Mouse (Mus musculus) left cerebral cortex, postnatal 10 days (tissue): ENCODE measurements around the gene Zkscan14. TPM values are rescaled to one million over a fixed set of nuclear protein-coding genes. Genes with fewer than 3 reads are reported as not detected.
"Not testable (repeated sequence)": the region's sequence is repeated elsewhere in the genome, so short reads cannot be mapped to it uniquely, and the experiment has no call there.

Experiments
- DNase-seq, 2 experiments: peaks; one replicate each; pipeline ENCODE4 v3.0.0; 2021 to 2022; ENCODE audit warnings: low spot score in 2 of 2, mixed read lengths in 1 of 2; ENCODE audit errors: extremely low spot score in 1 of 2
- intact Hi-C: fragments of 180-260 bp; cut with DNase I; formaldehyde crosslinking; loops from one replicate; pipeline ENCODE4 v1.15.1; 2025
- total RNA-seq, 2 experiments: library from RNA; stranded (reverse); gene quantifications; 2 replicates each; pipeline ENCODE4 v1.2.3; 2021

Gene Zkscan14
- total RNA-seq, result 10 to 100 TPM in 1 of 2 experiments, 1 to 10 TPM in 1; 10.0 to 10.3 TPM

DNA sequence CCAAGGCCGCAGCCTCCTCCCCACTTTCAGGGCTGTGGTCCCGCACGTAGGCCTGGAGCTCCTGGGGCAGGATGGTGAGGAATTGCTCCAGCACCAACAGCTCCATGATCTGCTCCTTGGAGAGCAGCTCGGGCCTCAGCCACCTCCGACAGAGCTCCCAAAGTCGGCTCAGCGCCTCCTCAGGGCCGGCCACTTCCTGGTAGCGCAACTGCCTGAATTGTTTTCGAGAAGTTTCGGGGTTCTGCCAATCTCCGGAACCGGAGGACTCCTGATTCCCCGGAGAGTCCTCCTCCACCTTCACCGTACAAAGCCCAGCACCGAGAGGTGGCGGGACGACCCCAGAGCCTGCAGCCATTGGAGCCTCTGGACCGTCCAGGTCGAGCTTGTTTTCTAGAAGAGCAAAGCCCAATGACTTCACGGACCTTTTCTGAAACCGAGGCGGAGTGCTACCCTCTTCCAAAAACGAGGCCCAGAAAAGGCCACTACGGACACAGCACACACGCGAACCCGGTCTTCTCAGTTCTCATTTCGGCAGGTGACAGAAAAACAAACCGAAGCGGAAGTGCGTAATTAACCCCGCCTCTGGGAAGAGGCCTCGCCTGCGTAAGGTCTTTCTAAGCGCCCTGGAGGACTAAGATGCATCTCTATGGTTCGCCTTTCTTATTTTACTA is at the start of gene Zkscan14:
Gene Zkscan14, minus strand, starts transcription at position 548 of the 671 bp plus-strand sequence.
- intact Hi-C loops, result no loop called here
- peak; percentile 74 to 80 for DNase-seq

DNA sequence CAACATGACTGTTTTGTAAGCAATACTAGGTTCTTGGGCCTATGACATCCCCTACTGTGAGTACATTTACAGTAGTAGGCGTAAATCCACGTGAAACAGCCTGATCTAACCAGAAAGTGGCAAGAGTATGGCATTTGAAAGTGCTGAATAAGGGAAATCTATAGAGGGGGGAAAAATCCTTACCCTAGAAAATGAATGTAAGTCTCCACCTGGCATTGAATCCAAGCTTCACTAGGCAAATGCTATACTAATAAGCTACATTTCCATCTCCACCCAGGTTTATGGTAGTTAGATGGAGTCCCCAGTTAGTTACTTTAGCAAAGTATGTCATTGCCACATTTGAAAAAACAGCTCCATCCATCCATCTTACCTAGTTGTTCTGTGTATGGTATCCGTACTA is 47.9 kb upstream of the Zkscan14 start:
- intact Hi-C loops, result no loop called here
- no peak for DNase-seq

DNA sequence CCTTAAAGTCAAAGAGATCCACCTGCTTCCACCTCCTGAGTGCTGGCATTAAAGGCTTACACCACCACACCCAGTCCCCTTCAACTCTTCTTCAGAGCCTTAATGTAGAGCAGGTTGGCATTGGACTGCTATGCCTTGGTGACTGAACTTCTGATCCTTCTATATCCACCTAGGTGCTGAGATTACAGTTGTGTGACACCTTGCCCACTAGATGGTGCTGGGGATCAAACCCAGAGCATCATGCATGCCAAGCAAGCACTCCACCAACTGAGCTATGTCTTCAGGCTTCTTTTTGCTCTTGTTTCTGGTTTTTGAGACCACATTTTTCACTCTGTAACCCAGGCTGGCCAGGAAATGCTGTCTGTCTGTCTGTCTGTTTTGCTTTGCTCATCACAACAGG is 33.0 kb upstream of the Zkscan14 start:
- DNase-seq, result no peak
- intact Hi-C loops, result loop anchor here (5.0 kb wide), 1 partner anchor 48 kb away; the partner anchor contains the start of gene Zscan25

DNA sequence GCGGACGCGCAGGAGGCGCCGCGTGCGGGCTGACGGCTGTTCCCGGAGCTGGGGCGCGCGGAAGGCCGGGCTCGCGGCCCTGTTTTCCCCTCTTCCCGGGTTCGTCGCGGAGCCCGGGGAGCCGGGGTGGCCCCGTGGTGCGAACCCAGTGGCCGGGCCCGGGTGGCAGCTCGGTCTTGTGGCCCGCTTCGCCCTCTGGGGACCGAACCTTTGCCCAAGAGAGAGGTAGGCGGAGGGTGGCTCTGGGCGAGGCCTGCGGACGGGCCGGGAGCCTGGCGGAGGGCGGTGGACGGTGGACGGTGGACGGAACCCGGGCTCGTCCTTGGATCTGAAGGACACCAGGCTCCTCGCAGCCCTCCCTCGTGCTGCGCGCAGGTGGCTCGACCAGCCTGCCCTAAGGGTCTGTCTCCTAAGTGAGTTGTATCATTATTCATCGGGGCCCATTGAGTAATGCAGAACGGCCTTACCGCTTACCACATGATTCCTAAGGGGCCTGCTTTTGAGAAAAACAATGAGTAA is 30.3 kb upstream of the Zkscan14 start:
- DNase-seq, result peak; percentile 7 to 59
- intact Hi-C loops, result no loop called here

DNA sequence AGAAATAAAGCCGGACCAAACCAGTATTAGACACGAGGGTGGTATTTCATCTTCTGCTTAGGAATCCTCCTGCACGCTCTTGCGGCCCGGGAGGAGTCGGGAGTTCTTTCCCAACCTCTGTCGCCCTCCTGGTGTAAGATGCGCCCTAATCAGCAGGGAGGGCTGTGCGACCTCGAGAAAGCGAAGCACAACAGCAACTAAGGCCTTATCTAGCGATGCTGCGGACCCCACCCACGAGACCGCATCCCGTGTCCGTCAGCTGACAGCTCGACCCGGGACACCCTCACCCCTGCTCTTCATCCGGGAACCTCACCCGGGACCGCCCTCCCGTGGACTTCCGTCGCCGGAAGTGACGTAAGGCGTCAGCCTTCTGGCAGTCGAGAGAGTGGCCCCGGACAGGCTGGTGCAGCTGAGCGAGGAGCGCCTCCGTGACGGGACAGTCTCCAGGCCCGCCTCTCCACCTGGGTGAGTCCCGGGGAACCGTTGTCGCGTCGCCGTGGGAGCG is 29.8 kb upstream of the Zkscan14 start, which contains the start of gene Zfp655:
Gene Zfp655, plus strand, starts transcription at position 349 of the 505 bp plus-strand sequence.
- intact Hi-C loops, result no loop called here
- DNase-seq, result peak; percentile 97 to 98

DNA sequence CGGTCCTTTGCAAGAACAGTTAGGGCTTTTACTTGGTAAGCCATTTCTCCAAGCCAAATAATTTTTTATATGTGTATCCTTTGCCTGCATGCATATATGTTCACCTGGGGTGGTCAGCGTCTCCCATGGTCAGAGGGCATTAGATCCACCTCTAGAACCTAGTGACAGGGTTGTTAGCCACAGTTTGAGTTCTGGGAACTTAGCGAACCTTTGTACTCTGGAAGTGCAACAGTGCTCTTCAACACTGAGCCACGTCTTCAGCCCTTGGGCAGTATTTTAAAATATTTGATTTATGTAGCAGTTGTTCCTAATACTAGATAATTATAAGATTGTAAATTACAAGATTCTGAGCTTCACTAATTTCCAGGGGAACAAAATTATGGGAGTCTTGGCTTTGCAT is 29.0 kb upstream of the Zkscan14 start:
- intact Hi-C loops, result no loop called here
- no peak for DNase-seq

DNA sequence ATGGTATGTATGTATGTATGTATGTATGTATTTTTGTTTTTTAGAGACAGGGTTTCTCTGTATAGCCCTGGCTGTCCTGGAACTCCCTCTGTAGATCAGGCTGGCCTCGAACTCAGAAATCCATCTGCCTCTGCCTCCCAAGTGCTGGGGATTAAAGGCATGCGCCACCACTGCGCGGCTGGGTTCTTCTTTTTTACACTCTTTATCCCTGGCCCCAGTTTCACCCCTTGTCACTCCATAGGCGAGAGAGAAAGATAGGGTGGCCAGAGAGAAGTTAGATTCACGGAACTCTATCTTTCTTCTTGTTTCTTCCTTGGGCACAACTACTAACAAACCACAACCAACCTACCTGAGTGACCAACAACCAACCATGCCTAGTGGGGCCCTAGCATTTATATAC is 27.6 kb upstream of the Zkscan14 start:
- DNase-seq, result not testable (repeated sequence)

DNA sequence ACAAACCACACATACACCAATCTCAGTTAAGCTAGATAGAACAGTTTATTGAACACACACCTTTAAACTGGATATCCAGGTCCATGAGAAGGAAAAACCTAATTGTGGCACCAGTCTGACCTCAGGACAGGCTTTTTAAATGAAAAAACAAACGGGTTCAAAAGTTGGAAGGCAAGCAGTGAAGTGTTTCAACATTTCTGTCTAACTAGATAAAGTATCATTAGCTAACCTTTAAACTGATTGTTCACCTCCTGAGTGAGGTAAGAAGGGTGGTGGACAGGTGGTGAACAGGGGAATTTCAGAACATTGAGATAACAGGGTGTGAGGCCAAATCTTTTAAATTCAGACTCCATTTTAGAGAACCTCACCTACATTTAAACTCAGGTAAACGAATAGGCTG is 24.8 kb upstream of the Zkscan14 start:
- intact Hi-C loops, result no loop called here
- no peak for DNase-seq

More for the DNA sequence above, 27.6 kb upstream of the Zkscan14 start:
- intact Hi-C loops, result not testable (repeated sequence)

DNA sequence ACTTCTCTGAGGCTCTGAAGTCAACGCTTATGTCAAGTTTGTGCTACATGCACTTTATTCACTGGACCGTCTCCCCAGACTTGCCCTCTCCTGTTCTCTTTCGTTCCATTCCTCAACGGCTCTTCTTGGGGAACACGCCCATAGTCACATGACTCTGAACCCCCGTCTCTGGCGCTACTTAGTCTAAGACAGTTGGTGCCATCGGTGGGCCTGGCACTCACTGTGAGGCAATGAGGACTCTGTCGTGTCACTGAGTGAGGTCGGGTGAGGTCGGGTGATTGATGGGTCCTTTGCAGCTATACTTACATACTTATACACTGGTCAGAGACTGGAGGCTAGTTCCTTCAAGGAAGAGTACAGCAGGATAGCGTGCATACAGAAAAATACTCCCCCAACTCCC is 21.7 kb upstream of the Zkscan14 start:
- no peak for DNase-seq
- intact Hi-C loops, result no loop called here

DNA sequence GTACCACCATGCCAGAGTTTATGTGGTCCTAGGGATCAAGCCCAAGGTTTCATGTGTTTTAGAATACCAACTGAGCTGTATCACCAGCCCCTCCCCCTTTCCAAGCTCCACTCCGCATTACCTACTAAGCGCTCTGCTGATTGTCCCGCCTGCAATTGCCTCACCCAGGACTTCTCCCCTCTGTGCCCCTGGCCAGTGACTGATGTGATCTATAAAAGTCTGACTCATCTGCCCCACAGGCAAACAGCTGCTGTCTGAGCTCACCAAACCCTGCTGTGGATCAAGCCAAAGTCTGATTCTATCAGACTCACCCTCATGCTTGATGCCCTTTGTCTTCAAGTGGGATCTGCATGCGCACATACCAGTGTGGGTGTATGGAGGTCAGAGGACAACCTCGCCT is 21.2 kb upstream of the Zkscan14 start:
- no peak for DNase-seq
- intact Hi-C loops, result no loop called here

DNA sequence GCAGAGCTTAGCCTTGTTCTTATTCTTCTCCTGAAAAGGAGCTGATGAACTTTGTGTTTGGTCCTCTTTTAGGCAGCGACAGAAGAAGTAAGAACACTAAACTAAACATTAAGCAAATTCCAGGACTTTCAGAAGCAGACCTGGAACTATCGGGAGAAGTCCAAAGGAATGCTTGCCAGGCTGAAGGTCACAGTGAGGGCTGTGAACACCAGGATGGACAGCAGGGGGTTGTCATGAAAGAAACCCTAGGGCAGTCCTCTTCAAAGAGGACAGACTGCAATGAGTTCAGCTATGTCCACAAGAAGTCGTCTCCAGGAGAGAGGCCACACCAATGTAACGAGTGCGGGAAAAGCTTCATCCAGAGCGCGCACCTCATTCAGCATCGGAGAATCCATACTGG is 18.3 kb upstream of the Zkscan14 start:
- DNase-seq, result no peak
- intact Hi-C loops, result no loop called here

DNA sequence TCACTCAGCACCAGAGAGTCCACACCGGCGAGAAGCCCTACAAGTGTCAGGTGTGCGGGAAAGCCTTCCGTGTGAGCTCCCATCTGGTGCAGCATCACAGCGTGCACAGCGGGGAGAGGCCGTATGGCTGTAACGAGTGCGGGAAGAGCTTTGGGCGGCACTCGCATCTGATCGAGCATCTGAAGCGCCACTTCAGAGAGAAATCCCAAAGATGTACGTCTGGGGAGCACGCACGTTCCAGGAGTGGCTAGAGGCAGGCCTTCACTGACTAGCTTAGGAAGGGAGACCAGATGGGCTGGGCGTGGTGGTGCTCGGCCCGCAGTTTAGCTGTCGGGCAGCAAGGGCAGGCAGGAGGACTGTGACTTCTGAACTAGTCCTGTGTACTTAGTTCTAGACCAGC is 17.0 kb upstream of the Zkscan14 start:
- intact Hi-C loops, result no loop called here
- DNase-seq, result no peak

DNA sequence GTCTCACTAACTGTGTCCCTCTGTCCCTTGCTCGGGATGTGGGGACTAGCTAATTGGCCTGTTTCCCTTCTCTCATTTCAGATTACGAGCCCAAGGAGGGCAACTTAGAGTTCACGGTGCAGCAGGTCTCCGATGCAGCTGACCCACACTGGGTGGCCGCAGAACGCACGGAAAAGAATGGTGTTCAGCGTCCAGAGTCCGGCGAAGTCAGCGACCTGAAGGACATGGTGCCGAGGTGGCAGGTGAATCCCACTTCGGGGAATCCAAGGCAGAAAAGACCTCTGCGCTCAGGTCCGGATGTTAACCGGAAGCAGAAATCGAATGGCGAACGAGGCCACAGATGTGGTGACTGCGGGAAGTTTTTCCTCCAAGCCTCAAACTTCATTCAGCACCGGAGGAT is 16.5 kb upstream of the Zkscan14 start:
- intact Hi-C loops, result no loop called here
- DNase-seq, result no peak

DNA sequence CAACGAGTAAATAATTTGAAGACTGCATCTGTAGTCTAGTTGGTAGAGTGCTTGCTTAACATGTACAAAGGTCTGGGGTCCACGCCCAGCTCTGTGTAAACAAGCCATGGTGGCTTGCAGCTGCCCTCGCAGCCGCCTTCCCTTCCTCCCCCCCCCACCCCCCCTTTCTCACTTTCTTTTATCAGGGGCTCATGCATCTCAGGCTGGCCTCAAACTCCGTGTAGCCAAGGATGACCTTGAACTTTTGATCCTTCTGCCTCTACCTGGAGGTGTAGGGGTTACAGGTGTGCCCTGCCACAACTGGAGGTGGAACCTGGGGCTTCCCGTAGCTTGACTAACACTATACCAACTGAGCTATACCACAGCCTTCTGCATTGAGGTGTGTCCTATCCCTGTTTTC is 16.1 kb upstream of the Zkscan14 start:
- intact Hi-C loops, result no loop called here
- DNase-seq, result no peak

DNA sequence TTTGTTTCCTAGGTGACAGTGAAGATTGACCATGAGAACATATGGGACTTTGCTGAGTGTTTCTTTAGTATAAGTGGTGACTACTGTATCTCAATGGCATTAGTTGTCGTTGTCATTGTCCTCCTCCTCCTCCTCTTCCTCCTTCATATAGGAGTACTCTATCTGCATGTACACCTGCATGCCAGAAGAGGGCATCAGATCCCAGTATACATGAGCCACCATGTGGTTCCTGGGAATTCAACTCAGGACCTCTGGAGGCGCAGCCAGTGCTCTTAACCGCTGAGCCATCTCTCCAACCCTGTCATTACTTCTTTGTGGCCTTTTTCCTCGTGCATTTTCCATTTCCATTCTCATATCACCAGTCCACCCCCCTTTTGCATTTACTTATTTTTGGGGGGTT is 13.0 kb upstream of the Zkscan14 start:
- no peak for DNase-seq
- intact Hi-C loops, result no loop called here

DNA sequence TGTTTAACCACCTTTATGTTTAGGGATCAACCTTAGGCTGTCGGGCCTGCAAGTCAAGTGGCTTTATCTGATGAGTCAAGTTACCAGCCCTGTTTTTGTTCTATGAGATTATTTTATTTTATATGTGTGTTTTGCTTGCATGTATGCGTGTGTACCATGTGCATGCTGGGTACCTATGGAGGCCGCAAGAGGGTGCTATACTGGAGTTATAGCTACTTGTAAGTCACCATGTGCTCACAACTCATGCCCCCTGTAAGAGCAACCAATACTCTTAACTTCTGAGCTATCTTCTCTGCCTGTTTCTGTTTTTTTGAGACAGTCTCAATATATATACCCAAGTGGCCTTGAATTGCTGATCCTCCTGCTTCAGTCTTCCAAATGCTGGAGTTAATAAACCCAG is 11.8 kb upstream of the Zkscan14 start:
- intact Hi-C loops, result no loop called here
- DNase-seq, result no peak

DNA sequence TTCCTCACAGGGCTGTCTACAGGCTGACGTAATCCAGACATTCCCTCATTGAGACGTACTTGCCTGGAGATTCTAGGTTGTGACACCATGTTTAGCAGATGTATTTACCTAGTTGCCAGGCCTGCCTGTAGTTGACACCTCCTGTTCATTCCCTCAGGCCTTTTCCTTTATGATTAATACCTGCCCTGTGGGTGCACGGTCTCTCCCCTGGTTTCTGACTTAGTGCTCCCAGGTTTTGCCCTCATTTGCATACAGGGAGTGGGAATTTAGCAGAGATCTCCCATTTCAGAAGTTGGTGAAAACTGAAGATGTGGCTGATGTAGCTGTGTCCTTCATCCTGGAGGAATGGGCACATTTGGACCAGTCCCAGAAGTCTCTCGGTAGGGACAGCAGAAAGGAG is 10.5 kb upstream of the Zkscan14 start:
- DNase-seq, result no peak
- intact Hi-C loops, result no loop called here

DNA sequence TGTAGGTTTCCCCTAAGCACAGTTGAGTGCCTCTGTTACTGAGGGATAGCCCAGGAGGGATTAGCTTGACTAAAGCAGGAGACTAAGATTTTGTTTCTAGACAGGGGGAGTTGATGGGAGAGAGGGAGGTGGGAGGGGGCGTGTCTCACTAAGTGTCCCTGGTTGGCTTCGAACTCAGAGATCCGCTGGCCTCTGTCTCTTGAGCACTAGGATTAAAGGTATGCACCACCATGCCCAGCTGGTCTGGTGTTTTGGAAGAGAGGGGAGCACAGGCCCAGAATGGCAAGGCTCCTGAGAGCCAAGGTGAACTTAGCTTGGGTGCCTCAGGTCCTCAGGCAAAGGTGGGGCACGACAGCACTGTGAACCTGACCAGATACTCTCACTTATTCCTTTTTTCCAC is 9.7 kb upstream of the Zkscan14 start:
- intact Hi-C loops, result no loop called here
- no peak for DNase-seq

DNA sequence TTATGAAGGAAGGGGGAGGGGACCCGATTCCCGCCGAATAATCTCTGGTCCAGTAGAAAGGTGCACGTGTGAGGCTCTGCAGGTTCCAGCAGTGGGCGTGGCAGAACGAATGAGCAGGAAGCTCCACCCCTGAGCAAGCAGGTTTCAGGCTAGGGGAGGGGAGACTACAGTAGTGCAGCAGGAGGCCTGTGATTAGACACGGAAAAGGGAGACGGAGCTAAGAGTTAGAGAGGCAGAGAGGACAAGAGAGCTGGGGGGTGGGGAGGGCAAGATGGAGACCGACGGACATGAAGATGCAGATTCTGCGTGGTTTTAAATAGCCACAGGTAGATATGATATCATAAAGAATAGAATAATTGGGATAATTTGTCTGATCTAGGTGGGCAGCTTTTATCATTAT is 6.7 kb upstream of the Zkscan14 start:
- DNase-seq, intact Hi-C loops: not testable (repeated sequence)

DNA sequence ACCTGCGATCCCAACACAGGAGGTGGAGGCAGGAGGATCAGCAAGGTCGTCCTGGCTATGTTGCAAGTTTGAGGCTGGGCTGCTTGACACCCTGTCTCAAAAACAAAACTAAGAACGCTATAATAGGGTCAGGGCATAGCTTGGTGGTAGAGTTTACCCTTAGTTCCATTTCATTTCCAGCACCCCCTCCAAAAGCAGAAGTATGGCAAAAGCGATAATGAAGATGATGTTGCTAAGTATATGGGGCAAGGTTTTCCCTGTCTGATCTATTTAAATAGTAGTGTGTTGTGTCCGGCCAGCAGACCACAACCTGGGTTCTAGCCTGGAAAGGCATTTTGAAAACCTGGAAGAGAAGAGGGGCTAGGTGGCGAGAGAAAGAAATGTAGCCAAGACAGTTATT is 6.3 kb upstream of the Zkscan14 start:
- intact Hi-C loops, result no loop called here
- no peak for DNase-seq

DNA sequence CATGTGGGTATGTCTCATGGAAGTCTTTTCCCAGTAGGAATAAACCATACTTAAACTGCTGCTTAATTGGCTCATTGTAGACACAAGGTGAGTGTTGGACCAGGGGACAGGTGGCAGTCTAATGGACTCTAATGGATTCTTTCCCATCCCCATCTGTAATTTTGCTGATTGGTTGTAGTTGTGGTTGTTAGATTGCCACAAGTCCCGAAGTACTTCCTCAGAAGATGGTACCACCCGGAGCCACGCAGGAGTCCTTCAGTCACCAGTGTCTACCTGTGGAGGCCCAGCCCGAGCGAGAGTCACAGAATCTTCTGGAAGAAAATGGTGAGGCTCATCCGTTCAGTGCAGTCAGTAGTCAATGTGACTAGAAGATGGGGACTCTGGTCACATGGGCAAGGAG is 5.7 kb upstream of the Zkscan14 start:
- DNase-seq, result no peak
- intact Hi-C loops, result no loop called here
